Mouse (Mus musculus) liver, adult (tissue): ENCODE measurements around the gene Epdr1.

Source experiments
- GATA4 ChIP-seq: IDR thresholded peaks from 2 replicates; pipeline ENCODE4 v1.6.1; 2014; ENCODE audit warnings: mild to moderate bottlenecking, low read length; ENCODE audit not compliant: insufficient replicate concordance

Gene Epdr1

DNA sequence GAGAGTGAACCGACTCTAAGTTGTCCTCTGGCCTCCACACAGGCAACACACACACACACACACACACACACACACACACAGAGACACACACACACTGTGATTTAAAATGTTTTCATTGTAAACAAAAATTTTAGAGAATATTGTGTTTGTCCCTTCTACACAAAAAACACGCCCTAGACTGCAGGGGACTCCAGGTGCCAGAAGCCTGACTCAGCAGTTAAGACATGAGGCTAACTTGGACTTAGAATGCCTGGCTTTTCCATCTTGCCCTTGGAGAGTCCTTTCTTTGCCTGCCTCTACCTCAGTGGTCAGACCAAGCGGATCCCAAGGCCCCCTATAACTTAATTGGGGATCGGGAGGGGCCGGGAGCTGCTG is 899 bp downstream of the Epdr1 start:
- TF ChIP-seq GATA4, result no peak

- no peak for TF ChIP-seq GATA4
Measured at GRCm38 (mm10) chr13:19618081-19618480, 1.6 kb downstream of the Epdr1 start.

- no peak for TF ChIP-seq GATA4
Measured at GRCm38 (mm10) chr13:19614311-19614710, 5.4 kb downstream of the Epdr1 start.

DNA sequence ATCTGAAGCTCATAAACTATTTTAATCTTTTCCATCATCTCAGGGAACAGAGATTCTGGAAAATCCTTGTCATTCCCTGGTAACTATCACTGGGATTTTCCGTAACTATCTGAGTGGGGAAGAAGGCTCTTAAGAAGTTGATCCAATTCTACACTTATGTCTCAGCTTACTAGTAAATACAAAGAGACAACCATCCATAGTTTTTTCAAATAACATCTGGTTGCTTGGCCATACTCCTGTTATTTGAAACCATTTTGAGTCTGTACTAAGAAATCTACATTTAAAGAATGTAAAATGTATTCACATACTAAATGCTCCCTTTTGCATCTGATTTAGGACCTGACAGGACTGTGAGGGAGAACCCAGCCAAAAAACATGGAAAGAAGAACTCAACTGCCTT is 6.3 kb downstream of the Epdr1 start:
- TF ChIP-seq GATA4, result no peak

DNA sequence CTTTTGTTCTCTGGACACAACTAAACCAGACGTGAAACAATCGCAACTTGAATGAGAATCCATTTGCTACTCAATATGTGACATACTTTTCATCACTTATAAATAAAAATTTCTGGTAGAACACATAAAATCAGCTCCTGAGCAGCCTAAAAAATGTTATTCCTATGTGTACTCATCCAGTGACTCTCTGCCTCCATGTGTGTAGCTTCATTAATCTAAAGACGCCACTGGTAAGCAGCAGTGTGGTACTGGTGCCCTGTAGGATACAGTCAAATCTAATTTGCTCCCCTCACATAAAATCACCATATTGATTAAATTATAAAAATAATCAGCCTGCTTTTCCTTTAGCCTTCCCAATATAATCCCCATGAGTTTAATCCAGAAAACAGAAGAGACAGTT is 6.8 kb downstream of the Epdr1 start:
- TF ChIP-seq GATA4, result no peak

DNA sequence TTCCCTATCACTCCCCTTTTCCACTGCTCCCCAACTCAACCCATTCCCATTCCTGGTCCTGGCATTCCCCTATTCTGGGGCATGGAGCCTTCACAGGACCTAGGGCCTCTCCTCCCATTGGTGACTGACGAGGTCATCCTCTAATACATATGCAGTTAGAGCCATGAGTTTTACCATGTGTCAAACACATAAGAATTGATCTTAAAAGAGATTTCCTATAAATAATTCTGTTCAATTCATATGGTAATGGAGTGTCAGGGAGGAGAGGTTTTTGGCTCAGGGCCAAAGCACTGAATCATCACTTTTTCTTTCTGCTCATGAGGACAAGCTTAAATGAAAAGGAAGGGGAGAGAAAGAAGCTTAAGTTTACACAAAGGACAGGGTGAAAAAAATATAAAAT is 7.4 kb downstream of the Epdr1 start:
- TF ChIP-seq GATA4, result no peak

DNA sequence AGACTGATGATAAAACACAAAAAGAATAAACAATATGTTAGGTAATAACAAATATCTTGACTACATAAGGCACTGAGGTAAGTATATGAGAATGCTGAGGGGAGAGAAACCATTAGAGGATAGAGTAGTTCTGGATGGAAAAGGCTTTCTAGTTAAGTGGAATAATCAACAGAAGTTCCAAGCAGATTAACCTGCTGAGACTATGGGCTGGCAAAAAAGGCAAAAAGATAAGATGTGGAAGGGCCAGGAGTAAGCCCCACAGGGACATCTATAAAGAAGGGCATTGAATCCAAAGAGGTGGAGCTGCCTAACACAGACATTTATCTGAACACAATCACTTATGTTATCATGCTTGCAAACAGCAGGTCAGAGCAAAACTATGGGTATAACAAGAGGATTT is 11.6 kb downstream of the Epdr1 start:
- no peak for TF ChIP-seq GATA4

- no peak for TF ChIP-seq GATA4
Measured at GRCm38 (mm10) chr13:19604916-19605315, 14.8 kb downstream of the Epdr1 start.

DNA sequence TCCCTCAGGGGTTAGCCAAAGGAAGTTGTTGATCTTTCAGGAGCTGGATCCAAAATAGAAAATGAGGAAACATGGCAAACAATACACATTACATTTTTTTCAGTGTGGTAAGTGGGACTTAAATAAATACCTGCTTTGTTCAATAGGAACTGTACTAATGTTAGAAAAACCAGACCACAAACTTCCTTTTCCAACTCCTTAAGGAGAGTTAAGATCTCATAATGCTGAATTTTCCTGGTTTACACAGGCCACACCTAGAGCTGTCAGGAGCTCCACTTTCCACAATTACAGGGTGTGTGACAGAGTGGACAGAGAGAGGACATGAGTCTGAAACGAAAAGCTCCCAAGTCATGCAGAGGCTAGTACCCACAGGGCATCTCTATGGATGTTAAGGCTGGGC is 16.0 kb downstream of the Epdr1 start:
- TF ChIP-seq GATA4, result no peak

DNA sequence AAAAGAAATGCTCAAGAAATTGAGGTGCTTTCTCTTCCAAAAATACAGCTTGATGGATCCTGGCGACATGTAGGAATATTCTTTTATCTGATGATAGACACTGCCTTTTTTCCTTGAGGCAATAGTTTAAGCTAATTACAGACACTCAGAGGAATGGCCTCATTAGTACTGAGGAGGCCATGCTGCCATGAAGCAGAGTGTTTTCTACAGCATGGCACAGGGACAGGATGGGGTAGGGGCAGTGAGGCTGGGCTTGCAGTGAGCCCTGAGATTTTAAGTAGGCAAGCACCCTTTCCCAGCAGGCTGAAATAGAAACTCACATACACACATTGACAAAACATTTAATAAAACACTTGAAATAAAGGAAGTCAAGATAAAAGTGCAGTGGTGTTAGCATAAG is 17.2 kb downstream of the Epdr1 start:
- TF ChIP-seq GATA4, result no peak

GRCm38 (mm10) chr13:19599242-19599641 is 20.5 kb downstream of the Epdr1 start:
- TF ChIP-seq GATA4, result no peak

- no peak for TF ChIP-seq GATA4
Measured at GRCm38 (mm10) chr13:19595141-19595540, 24.6 kb downstream of the Epdr1 start.

DNA sequence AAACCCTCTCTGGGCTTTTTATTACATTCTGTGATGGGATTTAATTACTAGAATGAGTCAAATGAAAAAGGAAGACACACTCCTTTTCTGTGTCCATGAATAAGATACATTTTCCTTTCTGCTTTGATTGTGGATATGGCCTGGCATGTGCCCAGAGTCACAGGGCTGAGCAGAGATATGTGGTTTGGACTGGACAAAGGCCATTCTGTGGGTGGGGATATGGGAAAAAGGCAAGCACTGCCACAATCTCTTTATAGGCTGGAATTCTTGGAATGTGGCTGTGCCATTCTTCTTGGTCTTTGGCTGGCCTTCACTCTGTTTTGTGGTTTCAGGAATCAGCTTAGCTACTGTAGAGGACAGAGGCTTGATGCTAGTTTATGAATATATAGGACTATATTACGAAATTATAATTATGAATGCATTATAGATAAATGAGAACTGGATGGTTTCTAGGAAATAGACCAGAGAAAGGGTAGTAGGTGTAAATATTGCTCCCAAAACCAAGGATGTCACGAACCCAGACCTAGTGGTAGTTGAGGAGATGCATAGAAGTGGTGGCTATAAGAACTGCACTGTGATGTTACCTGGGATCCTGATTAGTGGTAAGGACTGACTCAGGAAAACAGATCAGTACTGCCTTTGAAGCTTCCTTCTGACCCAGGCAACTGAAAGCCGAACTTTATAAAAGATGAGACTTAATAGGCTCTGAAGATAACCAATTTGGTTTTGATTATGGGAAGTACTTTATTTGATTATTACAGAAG is 28.5 kb downstream of the Epdr1 start:
- TF ChIP-seq GATA4, result no peak

DNA sequence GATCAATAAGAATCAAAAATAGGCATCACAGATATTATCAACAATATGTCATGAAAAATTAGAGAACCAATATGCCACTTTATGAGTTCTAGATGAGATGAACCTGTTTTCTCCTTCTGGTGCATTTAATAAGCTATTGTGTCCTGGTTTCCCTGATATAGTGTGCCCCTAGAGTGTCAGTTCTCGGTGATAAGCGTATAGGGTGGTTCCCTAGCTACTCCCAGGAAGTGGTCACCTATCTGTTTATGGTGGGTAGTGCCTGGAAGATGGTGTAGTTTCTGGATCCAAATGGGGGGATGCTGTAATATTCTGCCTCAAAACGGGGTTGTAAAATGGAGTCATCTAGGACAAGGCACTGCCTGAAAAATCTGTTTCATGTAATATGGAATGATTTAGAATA is 43.8 kb downstream of the Epdr1 start:
- TF ChIP-seq GATA4, result no peak

DNA sequence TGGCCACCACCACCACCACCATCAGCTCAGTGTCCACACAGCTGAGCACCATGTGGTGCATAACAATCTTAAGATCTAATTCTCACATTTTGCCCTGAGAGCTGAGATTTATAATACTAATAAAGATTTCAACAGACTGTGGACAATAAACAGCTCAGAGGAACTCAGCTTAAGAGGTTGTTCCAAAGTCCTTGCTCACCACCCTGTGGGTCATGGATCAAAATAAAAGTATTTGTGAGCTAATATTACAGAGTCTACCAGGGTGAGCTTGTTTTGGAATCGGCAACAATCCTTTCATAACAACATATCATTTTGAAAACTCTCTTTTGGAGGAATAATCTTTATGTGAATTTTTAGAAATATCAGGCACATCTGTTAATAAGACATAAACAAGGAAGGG is 57.2 kb downstream of the Epdr1 start:
- no peak for TF ChIP-seq GATA4

DNA sequence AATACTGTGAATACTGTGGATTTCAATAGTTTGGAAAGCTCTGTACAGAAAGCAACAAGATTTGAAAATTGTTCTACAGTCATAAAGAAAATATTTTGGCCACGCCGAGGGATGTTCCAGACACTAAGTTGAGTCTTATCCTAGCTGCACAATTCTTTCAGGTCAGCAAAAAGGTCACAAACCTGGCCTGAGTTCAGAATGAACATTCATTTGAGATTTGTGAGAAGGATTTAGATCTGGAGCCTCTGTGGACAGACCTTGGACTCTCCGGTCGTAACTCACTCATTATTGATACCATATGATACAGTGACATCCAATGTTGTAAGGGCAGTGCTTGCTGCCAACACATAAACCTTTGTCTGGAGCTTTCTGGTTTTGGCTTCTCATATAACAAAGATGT is 64.3 kb downstream of the Epdr1 start:
- TF ChIP-seq GATA4, result no peak
